Mouse (Mus musculus): Measurements from ENCODE around the gene Tmem86b. TPM values are rescaled to one million over a fixed set of nuclear protein-coding genes. Genes with fewer than 3 reads are reported as not detected.

Gene Tmem86b
- polyA plus RNA-seq (2012; rRNA removed): 31.9 and 32.7 TPM in 2 replicates

DNA sequence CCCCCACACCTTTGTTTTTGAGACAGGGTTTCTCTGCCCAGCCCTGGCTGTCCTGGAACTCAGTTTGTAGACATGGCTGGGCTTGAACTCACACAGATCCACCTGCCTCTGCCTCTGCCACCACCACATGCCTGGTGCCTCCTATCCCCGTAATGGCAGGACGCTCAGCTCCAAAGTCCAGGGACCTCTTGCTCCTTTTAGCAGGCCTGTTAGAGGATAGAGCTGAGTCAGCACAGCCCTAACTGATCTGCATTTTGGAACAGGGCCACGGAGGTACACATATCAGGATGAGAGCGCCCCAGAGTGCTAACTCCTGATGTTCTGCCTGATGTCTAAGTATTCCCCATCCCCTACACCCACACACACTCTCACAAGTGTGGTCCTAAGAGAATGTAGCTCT lies at the start of gene Tmem86b:
Gene Tmem86b, minus strand, starts transcription at position 392 of the 400 bp plus-strand sequence.
- TF ChIP-seq CTCF (IDR thresholded peaks at IDR 0.05; ENCODE audit: extremely low read depth, insufficient read depth, insufficient read length, insufficient replicate concordance): no peak
- no peak for TF ChIP-seq POLR2A (IDR thresholded peaks at IDR 0.05; ENCODE audit: low read depth, low read length)
- H3K36me3 ChIP-seq (ENCODE audit: control insufficient read depth, insufficient read depth, low read length): peaks cover 48% of the 10 kb centered on the region
- H3K4me3 ChIP-seq (ENCODE audit: extremely low read depth, insufficient read depth, insufficient read length): no peak within 1 kb of the TSS
- H3K27ac ChIP-seq (ENCODE audit: insufficient read depth, low read length): no peak within 1 kb of the TSS; the same call in 1 of the 2 replicates
- H3K27me3 ChIP-seq (ENCODE audit: control insufficient read depth, insufficient read depth, low read length): no peaks in the 10 kb centered on the region
- WGBS: 82% methylated on average over 4 of the region's 4 CpGs
- no peak for DNase-seq (ENCODE audit: low read depth in 1 of 2, low spot score in 2 of 2)
- H3K4me1 ChIP-seq (ENCODE audit: control insufficient read depth, insufficient read depth, insufficient read length): no peaks in the 10 kb centered on the region

DNA sequence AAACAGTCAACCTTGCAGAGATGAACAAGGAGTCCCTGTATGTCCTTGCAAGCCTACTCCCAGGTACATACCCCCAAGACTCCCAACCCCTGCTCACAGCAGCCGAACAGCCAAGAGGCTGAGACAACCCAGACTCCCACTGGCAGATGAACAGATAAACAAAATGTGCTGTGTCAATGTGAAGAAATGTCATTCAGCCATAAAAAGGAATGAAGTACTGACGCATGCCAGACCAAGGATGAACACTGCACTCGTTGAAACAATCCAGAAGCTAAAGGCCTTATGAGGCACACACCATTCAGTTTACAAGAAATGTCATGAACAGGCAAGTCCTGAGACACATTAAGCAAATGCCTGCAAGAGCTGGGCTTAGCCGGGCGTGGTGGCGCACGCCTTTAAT lies 44.0 kb upstream of the Tmem86b start:
- H3K27ac ChIP-seq (ENCODE audit: insufficient read depth, low read length): no peak overlapping the region
- TF ChIP-seq POLR2A (IDR thresholded peaks at IDR 0.05; ENCODE audit: low read depth, low read length): no peak
- TF ChIP-seq CTCF (IDR thresholded peaks at IDR 0.05; ENCODE audit: extremely low read depth, insufficient read depth, insufficient read length, insufficient replicate concordance): no peak
- DNase-seq (ENCODE audit: low read depth in 1 of 2, low spot score in 2 of 2): no peak
- no peaks in the 10 kb centered on the region for H3K4me1 ChIP-seq (ENCODE audit: control insufficient read depth, insufficient read depth, insufficient read length)
- H3K4me3 ChIP-seq (ENCODE audit: extremely low read depth, insufficient read depth, insufficient read length): no peak overlapping the region
- 85% methylated on average over 7 of the region's 7 CpGs for WGBS
- H3K27me3 ChIP-seq (ENCODE audit: control insufficient read depth, insufficient read depth, low read length): no peaks in the 10 kb centered on the region
- peaks cover 12% of the 10 kb centered on the region for H3K36me3 ChIP-seq (ENCODE audit: control insufficient read depth, insufficient read depth, low read length)

DNA sequence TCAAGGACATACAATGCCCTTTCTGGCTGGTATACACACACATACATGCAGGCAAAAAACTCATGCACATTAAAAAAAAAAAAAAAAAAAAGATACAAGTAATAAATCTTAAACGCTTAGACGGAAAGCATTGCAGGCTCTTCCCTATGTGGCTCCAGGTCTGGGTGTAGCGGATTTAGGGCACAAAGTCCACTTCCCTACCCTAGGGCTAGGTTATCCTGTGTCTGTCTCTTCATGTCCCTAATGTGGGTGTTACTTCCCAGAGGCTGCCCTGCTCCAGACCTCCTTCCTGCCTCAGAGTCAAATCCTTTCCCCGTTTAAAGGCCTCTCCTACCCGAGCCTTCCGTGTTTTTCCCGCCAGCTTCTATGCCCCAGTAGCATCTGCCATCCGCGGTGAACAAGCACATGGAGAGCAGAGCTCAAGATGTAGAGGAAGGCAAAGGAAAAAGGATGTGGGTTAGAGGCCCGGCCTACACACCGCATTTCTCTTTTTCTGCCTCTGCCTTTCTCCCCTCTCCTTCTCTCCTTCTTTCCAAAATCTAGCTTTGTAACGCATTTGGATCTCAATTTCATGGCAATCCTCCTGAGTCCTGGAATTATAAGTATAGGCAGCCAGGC lies 43.0 kb upstream of the Tmem86b start:
- Histone ChIP-seq H3K4me3 (ENCODE audit: extremely low read depth, insufficient read depth, insufficient read length) (no peak overlapping the region), H3K36me3 (ENCODE audit: control insufficient read depth, insufficient read depth, low read length) (peaks cover 10% of the 10 kb centered on the region), H3K4me1 (ENCODE audit: control insufficient read depth, insufficient read depth, insufficient read length) (no peaks in the 10 kb centered on the region), H3K27ac (ENCODE audit: insufficient read depth, low read length) (peak overlapping the region; percentile 60; the same call in 1 of the 2 replicates), H3K27me3 (ENCODE audit: control insufficient read depth, insufficient read depth, low read length) (no peaks in the 10 kb centered on the region)
- TF ChIP-seq CTCF (IDR thresholded peaks at IDR 0.05; ENCODE audit: extremely low read depth, insufficient read depth, insufficient read length, insufficient replicate concordance): no peak
- no peak for TF ChIP-seq POLR2A (IDR thresholded peaks at IDR 0.05; ENCODE audit: low read depth, low read length)
- DNase-seq (ENCODE audit: low read depth in 1 of 2, low spot score in 2 of 2): no peak
- 34% methylated on average over 12 of the region's 12 CpGs for WGBS

DNA sequence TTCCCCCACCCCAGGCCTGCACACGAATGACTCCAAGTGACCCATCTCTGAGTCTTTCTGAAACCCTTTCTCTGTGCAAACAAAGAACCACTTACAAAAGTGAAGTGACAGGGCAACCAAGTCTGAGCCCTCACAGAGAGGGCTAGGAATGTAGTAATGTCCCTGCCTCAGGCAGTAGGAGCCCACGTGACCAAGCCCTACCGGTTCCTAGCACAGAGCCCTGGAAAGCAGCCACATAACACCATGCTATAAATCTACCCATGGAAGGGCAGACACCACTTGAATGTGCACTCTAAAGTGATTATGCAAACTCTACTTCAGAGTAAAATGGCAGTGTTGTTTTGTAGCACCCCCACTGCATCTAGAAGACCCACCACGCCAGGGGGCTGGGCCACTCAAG lies 40.7 kb upstream of the Tmem86b start:
- TF ChIP-seq CTCF (IDR thresholded peaks at IDR 0.05; ENCODE audit: extremely low read depth, insufficient read depth, insufficient read length, insufficient replicate concordance) (no peak), POLR2A (IDR thresholded peaks at IDR 0.05; ENCODE audit: low read depth, low read length) (no peak)
- no peak overlapping the region for H3K27ac ChIP-seq (ENCODE audit: insufficient read depth, low read length)
- no peak for DNase-seq (ENCODE audit: low read depth in 1 of 2, low spot score in 2 of 2)
- H3K4me3 ChIP-seq (ENCODE audit: extremely low read depth, insufficient read depth, insufficient read length): no peak overlapping the region
- WGBS: 75% methylated on average over 4 of the region's 4 CpGs
- peaks cover 9% of the 10 kb centered on the region; the same call in 1 of the 2 replicates for H3K36me3 ChIP-seq (ENCODE audit: control insufficient read depth, insufficient read depth, low read length)
- H3K27me3 ChIP-seq (ENCODE audit: control insufficient read depth, insufficient read depth, low read length): no peaks in the 10 kb centered on the region
- no peaks in the 10 kb centered on the region for H3K4me1 ChIP-seq (ENCODE audit: control insufficient read depth, insufficient read depth, insufficient read length)

DNA sequence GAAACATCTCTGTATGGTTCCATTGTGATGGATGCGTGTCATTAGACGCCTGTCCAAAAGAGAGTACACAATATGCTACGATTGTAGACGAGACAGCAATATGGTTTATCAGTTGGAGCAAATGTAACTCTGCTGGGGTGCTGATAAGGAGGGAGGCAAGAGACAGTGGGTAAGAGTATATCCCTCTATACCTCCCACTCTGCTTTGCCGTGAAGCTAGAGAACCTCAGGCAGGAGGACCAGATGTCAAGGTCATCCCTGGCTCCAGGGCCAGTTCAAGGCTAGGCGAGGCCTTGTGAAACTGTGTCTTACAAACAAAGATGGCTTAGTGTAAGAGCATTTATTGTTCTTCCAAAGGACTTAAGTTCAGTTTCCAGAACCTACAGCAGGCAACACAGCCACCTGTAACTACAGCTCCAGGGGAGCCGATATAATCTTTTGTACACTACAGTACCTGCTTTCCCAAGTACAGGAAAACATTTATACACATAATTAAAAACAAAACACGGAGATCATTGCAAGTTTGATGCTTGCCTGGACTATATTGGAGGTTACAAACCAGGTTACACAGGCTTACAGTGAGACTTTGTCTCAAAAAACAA lies 39.5 kb upstream of the Tmem86b start:
- no peak for DNase-seq (ENCODE audit: low read depth in 1 of 2, low spot score in 2 of 2)
- Histone ChIP-seq H3K36me3 (ENCODE audit: control insufficient read depth, insufficient read depth, low read length) (peaks cover 9% of the 10 kb centered on the region; the same call in 1 of the 2 replicates), H3K4me1 (ENCODE audit: control insufficient read depth, insufficient read depth, insufficient read length) (no peaks in the 10 kb centered on the region), H3K27ac (ENCODE audit: insufficient read depth, low read length) (no peak overlapping the region), H3K4me3 (ENCODE audit: extremely low read depth, insufficient read depth, insufficient read length) (no peak overlapping the region), H3K27me3 (ENCODE audit: control insufficient read depth, insufficient read depth, low read length) (no peaks in the 10 kb centered on the region)
- 89% methylated on average over 8 of the region's 8 CpGs for WGBS
- no peak for TF ChIP-seq POLR2A (IDR thresholded peaks at IDR 0.05; ENCODE audit: low read depth, low read length)
- no peak for TF ChIP-seq CTCF (IDR thresholded peaks at IDR 0.05; ENCODE audit: extremely low read depth, insufficient read depth, insufficient read length, insufficient replicate concordance)

DNA sequence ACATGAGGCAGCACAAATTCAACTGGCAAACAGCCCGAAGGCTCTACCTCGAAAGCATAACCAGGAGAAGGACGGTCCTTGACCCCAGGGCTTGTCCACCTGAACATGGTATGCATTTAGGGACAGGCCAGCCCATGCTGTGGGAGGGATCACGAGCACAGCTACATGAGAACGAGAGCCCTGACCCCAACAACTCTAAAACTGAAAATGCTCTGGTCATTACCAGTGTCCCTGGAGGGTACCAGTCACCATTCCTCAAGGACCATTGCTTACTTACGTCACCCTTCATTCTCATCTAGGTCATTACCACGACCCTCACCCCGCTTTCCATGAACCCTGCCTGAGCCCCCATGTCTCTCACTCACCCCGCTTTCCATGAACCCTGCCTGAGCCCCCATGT lies 37.9 kb upstream of the Tmem86b start:
- DNase-seq (ENCODE audit: low read depth in 1 of 2, low spot score in 2 of 2): no peak
- no peak overlapping the region for H3K4me3 ChIP-seq (ENCODE audit: extremely low read depth, insufficient read depth, insufficient read length)
- H3K27ac ChIP-seq (ENCODE audit: insufficient read depth, low read length): no peak overlapping the region
- H3K4me1 ChIP-seq (ENCODE audit: control insufficient read depth, insufficient read depth, insufficient read length): no peaks in the 10 kb centered on the region
- no peaks in the 10 kb centered on the region for H3K27me3 ChIP-seq (ENCODE audit: control insufficient read depth, insufficient read depth, low read length)
- TF ChIP-seq POLR2A (IDR thresholded peaks at IDR 0.05; ENCODE audit: low read depth, low read length): no peak
- TF ChIP-seq CTCF (IDR thresholded peaks at IDR 0.05; ENCODE audit: extremely low read depth, insufficient read depth, insufficient read length, insufficient replicate concordance): no peak
- 91% methylated on average over 9 of the region's 9 CpGs for WGBS
- H3K36me3 ChIP-seq (ENCODE audit: control insufficient read depth, insufficient read depth, low read length): peaks cover 9% of the 10 kb centered on the region; the same call in 1 of the 2 replicates

DNA sequence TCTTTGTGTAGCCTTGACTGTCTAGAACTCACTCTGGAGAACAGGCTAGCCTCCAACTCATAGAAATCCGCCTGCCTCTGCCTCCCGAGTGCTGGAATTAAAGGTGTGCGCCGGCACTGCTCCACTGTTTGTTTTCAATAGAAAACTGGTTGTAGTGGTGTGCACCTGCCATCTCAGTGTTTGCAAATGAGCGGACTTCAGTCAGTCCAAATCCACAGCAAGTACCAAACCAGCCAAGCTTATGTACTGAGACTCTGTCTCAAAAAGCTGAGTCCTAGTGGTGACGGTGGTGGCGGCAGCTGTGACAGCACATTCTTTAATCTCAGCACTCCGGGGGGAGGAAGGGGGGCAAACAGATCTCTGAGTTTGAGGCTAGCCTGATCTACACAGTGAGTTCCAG lies 37.3 kb upstream of the Tmem86b start:
- Histone ChIP-seq H3K4me1 (ENCODE audit: control insufficient read depth, insufficient read depth, insufficient read length) (peaks cover under 1% of the 10 kb centered on the region; the same call in 1 of the 2 replicates), H3K27me3 (ENCODE audit: control insufficient read depth, insufficient read depth, low read length) (no peaks in the 10 kb centered on the region), H3K4me3 (ENCODE audit: extremely low read depth, insufficient read depth, insufficient read length) (no peak overlapping the region), H3K27ac (ENCODE audit: insufficient read depth, low read length) (no peak overlapping the region), H3K36me3 (ENCODE audit: control insufficient read depth, insufficient read depth, low read length) (peaks cover 9% of the 10 kb centered on the region; the same call in 1 of the 2 replicates)
- TF ChIP-seq CTCF (IDR thresholded peaks at IDR 0.05; ENCODE audit: extremely low read depth, insufficient read depth, insufficient read length, insufficient replicate concordance) (no peak), POLR2A (IDR thresholded peaks at IDR 0.05; ENCODE audit: low read depth, low read length) (no peak)
- no peak for DNase-seq (ENCODE audit: low read depth in 1 of 2, low spot score in 2 of 2)
- 92% methylated on average over 8 of the region's 8 CpGs for WGBS

Measured in spleen, adult 2 months (tissue).